Mouse (Mus musculus) cortical plate, adult 2 months (tissue): Measurements from ENCODE around the gene Gm9758.
"Not testable (repeated sequence)": the region's sequence is repeated elsewhere in the genome, so short reads cannot be mapped to it uniquely, and the experiment has no call there.

Experiments
- CTCF ChIP-seq: fragments of 200-500 bp; IDR thresholded peaks from 2 replicates; pipeline ENCODE4 v1.5.1; 2011; ENCODE audit warnings: mild to moderate bottlenecking, control low read depth, low read length; ENCODE audit not compliant: insufficient read depth; ENCODE audit errors: extremely low read depth
- POLR2A ChIP-seq: fragments of 200-500 bp; IDR thresholded peaks from 2 replicates; pipeline ENCODE4 v1.6.1; 2011; ENCODE audit warnings: mild to moderate bottlenecking, low read length, control low read depth; ENCODE audit not compliant: insufficient read depth; ENCODE audit errors: extremely low read depth

DNA sequence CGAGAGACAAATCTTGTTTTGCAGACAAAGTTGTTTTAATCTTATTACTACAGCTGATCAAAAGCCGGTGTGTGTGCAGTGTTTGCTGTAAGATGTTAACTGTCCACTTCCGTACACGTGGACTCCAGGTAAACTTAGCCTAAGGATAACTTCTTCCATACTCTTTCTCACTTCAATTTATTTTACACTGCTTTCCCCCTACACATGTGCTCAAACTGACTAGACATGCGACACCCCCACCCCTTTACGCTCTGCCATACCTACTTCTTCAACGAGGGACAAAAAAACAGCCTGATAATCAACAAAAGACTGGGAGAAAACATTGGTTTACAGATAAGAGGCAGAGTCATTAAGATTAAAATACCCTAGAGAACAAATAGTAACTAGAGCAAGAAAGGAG, 37.1 kb upstream of the Gm9758 start:
- TF ChIP-seq CTCF, POLR2A: not testable (repeated sequence)
